Mouse (Mus musculus) small intestine, adult 2 months (tissue): ENCODE data around the gene Sys1.

ENCODE experiments used
- CTCF ChIP-seq: fragments of 200-500 bp; IDR thresholded peaks from 2 replicates; pipeline ENCODE4 v1.5.1; 2012; ENCODE audit warnings: low read depth, mild to moderate bottlenecking, control low read depth, inconsistent platforms, low read length, moderate library complexity, mixed read lengths; ENCODE audit not compliant: insufficient replicate concordance, insufficient read length; ENCODE audit errors: extremely low read depth
- POLR2A ChIP-seq: fragments of 200-500 bp; IDR thresholded peaks from 2 replicates; pipeline ENCODE4 v1.6.1; 2012; ENCODE audit warnings: low read depth, mild to moderate bottlenecking, control low read depth, inconsistent platforms, low read length, moderate library complexity

- TF ChIP-seq POLR2A: no peak
- TF ChIP-seq CTCF: peak; percentile 96
Observed at GRCm38 (mm10) chr2:164407708-164408107, 49.1 kb upstream of the Sys1 start.
